Mouse (Mus musculus) MEL-GATA-1-ER (cell line): ENCODE measurements at regions not wholly inside any gene's neighbourhood (a gene's known extent, or its start where the extent isn't known, plus 50 kb on each side); places are given as distances from the start of the nearest gene placed in this dataset.
A peak's percentile ranks its signal among the peaks of the same experiment; 100 is the strongest.

Experiments used
- DNase-seq: peaks from one replicate; pipeline ENCODE4 v3.0.0-alpha.2; 2012; ENCODE audit warnings: low read depth; ENCODE audit errors: extremely low read depth

GRCm38 (mm10) chr16:62681880-62682279, 104.7 kb downstream of the Nsun3 start:
- DNase-seq: no peak

GRCm38 (mm10) chr16:62676815-62677214, 109.8 kb downstream of the Nsun3 start:
- DNase-seq: no peak

- no peak for DNase-seq
These were observed 129.2 kb downstream of the Nsun3 start for GRCm38 (mm10) chr16:62657383-62657782.

- DNase-seq: no peak
These were observed 132.2 kb downstream of the Nsun3 start for GRCm38 (mm10) chr16:62654436-62654835.

- no peak for DNase-seq
These were observed 132.8 kb downstream of the Nsun3 start for GRCm38 (mm10) chr16:62653817-62654216.

GRCm38 (mm10) chr16:62652769-62653465, 133.7 kb downstream of the Nsun3 start:
- no peak for DNase-seq

GRCm38 (mm10) chr16:62650856-62651255, 135.8 kb downstream of the Nsun3 start:
- no peak for DNase-seq

DNA sequence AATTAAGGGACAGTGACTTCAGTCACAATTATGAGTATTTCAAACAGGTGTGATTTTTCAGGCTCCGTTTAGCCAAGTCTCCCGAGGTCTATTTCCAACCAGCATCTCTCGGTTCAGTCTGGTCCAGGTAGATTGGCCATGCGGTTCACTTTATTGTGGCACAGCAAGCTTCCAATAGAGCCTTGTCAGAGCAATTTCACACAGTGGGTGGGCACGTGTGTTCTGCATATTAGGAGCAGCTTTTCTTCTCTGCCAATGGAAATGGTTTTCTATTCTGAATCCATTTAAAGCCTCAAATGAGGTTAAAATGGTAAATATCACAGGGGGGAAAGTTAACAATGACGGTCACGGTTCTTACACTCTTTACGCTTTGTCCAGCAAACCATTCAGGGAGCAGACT, 138.3 kb downstream of the Nsun3 start:
- DNase-seq: no peak

- DNase-seq: no peak
These were observed 140.5 kb downstream of the Nsun3 start for GRCm38 (mm10) chr16:62646113-62646512.

DNA sequence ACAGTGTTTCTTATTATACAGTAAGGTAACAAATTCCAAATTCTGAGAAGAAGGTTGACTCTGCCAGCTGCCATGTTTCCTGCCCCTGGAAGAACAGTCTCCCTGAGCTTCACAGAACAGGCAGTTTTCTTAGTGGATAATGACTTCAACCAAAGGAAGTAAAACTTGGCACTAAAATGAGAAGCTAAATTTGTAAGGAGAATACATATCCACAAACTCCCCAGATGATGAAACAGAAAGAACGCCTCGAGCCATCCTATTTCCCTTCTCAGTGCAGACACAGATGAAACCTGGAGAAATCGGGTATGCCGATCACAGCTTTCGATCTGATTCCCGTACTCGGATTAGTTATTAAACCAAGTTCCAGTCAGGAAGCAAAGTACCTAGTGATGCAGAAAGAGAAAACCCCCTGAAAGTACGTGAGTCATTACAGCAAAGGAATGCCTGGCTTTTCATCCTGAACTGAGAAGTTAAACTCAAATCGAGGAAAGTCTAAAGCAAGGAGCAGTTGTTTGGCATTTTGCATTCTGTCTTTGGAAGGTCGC, 143.7 kb downstream of the Nsun3 start:
- DNase-seq: no peak

GRCm38 (mm10) chr16:62623938-62624337, 162.7 kb downstream of the Nsun3 start:
- no peak for DNase-seq

DNA sequence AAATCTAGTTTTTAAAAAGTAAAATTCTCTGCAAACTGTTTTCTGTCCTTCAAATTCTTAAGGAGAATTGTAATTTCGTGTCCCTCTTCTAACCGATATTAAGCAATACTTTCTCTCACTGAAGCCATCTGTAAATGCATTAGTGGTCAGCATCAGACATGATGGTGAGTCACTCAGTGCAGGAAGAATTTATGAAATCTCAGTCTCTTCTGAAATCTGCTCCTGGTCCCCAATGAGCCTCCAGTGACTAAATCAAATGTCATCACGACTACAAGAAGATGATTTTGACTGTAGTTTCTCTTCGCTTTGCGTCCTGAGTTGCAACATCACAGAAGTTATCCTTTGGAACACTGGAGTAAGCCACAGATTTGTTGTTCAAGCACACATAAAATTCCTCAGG, 175.7 kb downstream of the Nsun3 start:
- DNase-seq: no peak

- no peak for DNase-seq
These were observed 178.0 kb downstream of the Nsun3 start for GRCm38 (mm10) chr16:62608617-62609016.

- no peak for DNase-seq
These were observed 180.7 kb downstream of the Nsun3 start for GRCm38 (mm10) chr16:62605920-62606319.

- peak; percentile 9 for DNase-seq
These were observed 224.6 kb downstream of the Nsun3 start for GRCm38 (mm10) chr16:62562051-62562450.

- DNase-seq: no peak
These were observed 243.5 kb downstream of the Nsun3 start for GRCm38 (mm10) chr16:62543156-62543555.

GRCm38 (mm10) chr16:62537730-62538479, 248.7 kb downstream of the Nsun3 start:
- DNase-seq: no peak

DNA sequence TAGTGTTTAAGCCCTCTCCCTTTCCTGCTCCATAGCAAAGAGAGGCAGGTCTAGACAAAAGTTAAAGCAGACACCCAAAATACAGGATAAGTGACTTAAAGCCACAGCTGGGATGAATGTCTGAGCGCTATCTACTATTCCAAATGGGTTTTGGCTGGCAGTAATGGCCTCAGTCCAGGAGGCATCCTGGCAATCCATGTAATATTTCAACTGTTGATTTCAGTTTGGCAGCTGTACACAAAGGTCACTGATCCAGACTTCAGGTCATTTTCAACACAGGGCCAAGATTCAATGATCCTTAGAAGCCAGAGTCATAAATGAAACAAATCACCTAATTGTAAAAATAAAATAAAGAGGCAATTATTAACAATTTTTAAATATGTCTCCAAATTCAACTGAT, 277.3 kb downstream of the Nsun3 start:
- no peak for DNase-seq

DNA sequence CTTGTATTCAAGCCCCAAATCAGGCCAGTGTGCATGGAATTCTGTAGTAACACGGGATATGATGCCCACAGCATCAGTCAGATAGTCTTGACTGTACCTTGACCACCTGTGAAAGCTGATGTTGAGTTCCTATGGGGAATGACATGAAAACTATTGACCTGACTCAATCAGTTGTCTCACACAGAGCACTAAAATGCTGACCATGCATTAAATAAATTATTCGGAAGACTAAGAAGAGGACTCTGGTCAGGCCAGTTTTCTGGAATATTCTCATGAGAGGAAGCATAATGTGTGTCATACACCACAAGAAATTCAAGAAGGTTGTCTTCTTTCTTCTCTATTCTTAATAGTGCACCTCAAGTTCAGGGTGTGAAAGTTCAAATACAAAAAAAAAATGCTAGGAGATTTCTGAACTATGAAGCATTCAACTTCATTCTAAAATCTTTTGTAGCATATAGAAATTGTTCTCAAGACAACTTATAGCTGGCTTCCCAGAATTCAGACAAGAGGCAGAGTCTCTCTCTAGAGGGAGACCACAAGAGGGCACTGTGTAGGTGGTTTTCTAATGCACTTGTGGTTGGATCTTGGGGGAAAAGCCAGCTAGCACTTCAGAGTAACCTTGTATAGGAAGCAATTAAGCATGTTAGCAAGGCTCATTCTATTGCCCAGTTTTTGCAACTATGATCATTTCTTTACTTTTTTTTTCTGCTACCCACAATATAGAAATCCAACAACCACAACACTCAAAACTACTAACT, 279.7 kb downstream of the Nsun3 start:
- DNase-seq: peak; percentile 13

GRCm38 (mm10) chr16:62500870-62501269, 285.7 kb downstream of the Nsun3 start:
- no peak for DNase-seq

DNA sequence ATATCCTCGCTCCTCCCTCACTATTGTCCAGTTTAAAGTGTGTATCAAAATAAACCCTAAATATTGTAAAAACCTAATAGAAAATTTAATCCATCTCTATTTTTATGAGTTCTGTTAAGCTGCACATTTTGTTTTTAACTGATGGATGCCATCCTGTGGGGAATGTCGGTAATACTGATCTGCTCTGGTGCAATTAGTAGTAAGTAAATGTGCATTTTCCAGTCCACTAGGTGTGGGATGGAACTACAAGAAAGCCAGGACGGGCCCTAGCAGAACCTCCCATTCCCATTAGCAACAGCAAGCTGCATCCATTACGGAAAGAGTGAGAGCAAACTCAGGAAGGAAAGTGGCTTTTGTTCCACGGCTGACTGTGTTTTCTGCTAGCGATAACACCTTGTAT, 286.3 kb downstream of the Nsun3 start:
- DNase-seq: no peak

GRCm38 (mm10) chr16:62498761-62499160, 287.9 kb downstream of the Nsun3 start:
- no peak for DNase-seq
